Mouse (Mus musculus): Measurements from ENCODE around the gene Sparc. TPM values are rescaled to one million over a fixed set of nuclear protein-coding genes. Genes with fewer than 3 reads are reported as not detected.

Sparc gene
- polyA plus RNA-seq, 1 experiment: 427 TPM

DNA sequence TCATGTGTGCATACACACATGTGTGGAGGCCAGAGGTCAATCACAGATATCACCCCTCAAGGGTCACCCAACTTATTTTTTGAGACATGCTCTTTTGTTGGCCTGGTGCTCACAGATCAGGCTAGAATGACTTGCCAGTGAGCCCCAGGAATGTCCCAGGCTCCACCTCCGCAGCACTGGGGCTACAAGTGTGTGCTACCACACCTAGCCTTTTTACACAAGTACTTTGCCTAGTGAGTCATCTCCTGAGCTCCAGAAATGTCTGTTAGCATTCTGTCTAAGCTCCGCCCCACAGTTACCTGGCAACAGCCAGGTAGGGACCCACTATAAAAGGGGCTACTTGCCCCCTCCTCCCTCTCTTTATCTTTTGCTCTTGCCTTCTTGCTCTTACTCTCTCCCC lies 22.1 kb downstream of the Sparc start:
- no peaks in the 10 kb centered on the region for H3K4me1 ChIP-seq (ENCODE audit: control insufficient read depth, insufficient read depth, insufficient read length)
- no peak overlapping the region for H3K4me3 ChIP-seq (ENCODE audit: extremely low read depth, insufficient read depth, insufficient read length)
- WGBS: 91% methylated on average over 2 of the region's 2 CpGs
- TF ChIP-seq POLR2A (IDR thresholded peaks at IDR 0.05; ENCODE audit: low read depth, low read length) (no peak), CTCF (IDR thresholded peaks at IDR 0.05; ENCODE audit: extremely low read depth, insufficient read depth, insufficient read length, insufficient replicate concordance) (no peak)
- no peaks in the 10 kb centered on the region for H3K36me3 ChIP-seq (ENCODE audit: control insufficient read depth, insufficient read depth, low read length)
- no peak for DNase-seq (ENCODE audit: low read depth in 1 of 2, low spot score in 2 of 2)
- no peak overlapping the region for H3K27ac ChIP-seq (ENCODE audit: insufficient read depth, low read length)
- no peaks in the 10 kb centered on the region for H3K27me3 ChIP-seq (ENCODE audit: control insufficient read depth, insufficient read depth, low read length)

DNA sequence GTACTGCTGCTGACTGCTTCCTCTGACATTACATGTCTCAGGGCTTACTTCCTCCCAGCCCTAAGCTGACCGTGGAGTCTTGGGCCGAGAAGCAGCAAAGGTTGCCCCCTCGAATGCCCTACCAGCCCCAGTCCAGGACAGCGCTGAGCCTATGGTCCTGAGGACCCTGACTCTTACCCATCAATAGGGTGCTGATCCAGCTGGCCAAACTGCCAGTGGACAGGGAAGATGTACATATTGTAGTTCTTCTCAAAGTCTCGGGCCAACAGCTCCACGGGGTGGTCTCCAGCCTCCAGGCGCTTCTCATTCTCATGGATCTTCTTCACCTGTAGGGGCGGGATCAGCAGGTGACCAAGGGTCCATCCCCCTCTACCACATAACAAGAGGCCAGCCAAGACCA lies 24.6 kb downstream of the Sparc start:
- 84% methylated on average over 8 of the region's 8 CpGs for WGBS
- TF ChIP-seq POLR2A (IDR thresholded peaks at IDR 0.05; ENCODE audit: low read depth, low read length) (no peak), CTCF (IDR thresholded peaks at IDR 0.05; ENCODE audit: extremely low read depth, insufficient read depth, insufficient read length, insufficient replicate concordance) (no peak)
- no peak for DNase-seq (ENCODE audit: low read depth in 1 of 2, low spot score in 2 of 2)

DNA sequence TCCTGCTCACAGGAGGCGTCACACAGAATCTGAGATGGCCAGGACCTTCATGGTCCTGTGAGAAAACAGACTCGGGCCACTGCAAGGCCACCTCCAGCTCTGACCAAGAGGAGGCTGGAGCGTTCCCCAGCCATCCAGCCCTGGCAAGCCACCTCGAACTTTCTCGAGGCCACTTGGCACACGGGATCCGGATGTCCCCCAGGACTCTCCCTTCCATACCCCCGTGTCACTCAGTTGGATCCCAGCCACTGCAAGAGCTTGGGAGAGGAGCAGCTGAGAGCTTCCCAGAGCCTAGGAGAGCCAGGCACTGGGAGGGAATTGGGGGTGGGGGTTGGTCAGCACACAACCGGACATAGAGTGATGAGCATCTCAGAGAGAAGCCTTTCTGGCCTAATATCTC lies 25.5 kb downstream of the Sparc start:
- Histone ChIP-seq H3K27me3 (ENCODE audit: control insufficient read depth, insufficient read depth, low read length) (no peaks in the 10 kb centered on the region), H3K4me1 (ENCODE audit: control insufficient read depth, insufficient read depth, insufficient read length) (no peaks in the 10 kb centered on the region; the same call in 1 of the 2 replicates), H3K36me3 (ENCODE audit: control insufficient read depth, insufficient read depth, low read length) (no peaks in the 10 kb centered on the region), H3K4me3 (ENCODE audit: extremely low read depth, insufficient read depth, insufficient read length) (no peak overlapping the region), H3K27ac (ENCODE audit: insufficient read depth, low read length) (no peak overlapping the region)
- 87% methylated on average over 9 of the region's 9 CpGs for WGBS
- DNase-seq (ENCODE audit: low read depth in 1 of 2, low spot score in 2 of 2): no peak
- TF ChIP-seq CTCF (IDR thresholded peaks at IDR 0.05; ENCODE audit: extremely low read depth, insufficient read depth, insufficient read length, insufficient replicate concordance) (no peak), POLR2A (IDR thresholded peaks at IDR 0.05; ENCODE audit: low read depth, low read length) (no peak)

More for the DNA sequence above, 24.6 kb downstream of the Sparc start:
- Histone ChIP-seq H3K27me3 (ENCODE audit: control insufficient read depth, insufficient read depth, low read length) (no peaks in the 10 kb centered on the region), H3K4me3 (ENCODE audit: extremely low read depth, insufficient read depth, insufficient read length) (no peak overlapping the region), H3K36me3 (ENCODE audit: control insufficient read depth, insufficient read depth, low read length) (no peaks in the 10 kb centered on the region), H3K27ac (ENCODE audit: insufficient read depth, low read length) (no peak overlapping the region), H3K4me1 (ENCODE audit: control insufficient read depth, insufficient read depth, insufficient read length) (no peaks in the 10 kb centered on the region; the same call in 1 of the 2 replicates)

DNA sequence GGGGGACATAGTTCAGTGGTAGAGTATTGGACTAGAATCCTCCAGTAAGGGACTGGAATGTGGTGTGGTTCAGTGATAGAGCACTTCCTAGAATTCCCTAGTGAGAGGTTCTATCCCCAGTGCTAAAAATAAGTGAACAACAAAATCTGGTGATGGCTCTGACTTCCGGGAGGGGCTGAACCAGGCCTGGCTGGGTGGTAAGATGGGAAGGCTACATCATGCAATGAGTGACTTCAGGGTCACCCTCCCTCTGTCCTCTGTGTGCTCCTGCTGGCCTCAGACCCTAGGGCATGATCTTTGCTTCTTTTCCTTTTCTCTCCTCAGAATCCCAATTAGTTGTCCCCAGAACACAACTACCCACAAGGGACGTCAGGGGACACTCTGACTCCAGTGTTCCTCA lies 25.9 kb downstream of the Sparc start:
- TF ChIP-seq CTCF (IDR thresholded peaks at IDR 0.05; ENCODE audit: extremely low read depth, insufficient read depth, insufficient read length, insufficient replicate concordance) (no peak), POLR2A (IDR thresholded peaks at IDR 0.05; ENCODE audit: low read depth, low read length) (no peak)
- no peaks in the 10 kb centered on the region; the same call in 1 of the 2 replicates for H3K4me1 ChIP-seq (ENCODE audit: control insufficient read depth, insufficient read depth, insufficient read length)
- no peak overlapping the region for H3K4me3 ChIP-seq (ENCODE audit: extremely low read depth, insufficient read depth, insufficient read length)
- no peaks in the 10 kb centered on the region for H3K36me3 ChIP-seq (ENCODE audit: control insufficient read depth, insufficient read depth, low read length)
- 89% methylated on average over 2 of the region's 2 CpGs for WGBS
- DNase-seq (ENCODE audit: low read depth in 1 of 2, low spot score in 2 of 2): no peak
- H3K27me3 ChIP-seq (ENCODE audit: control insufficient read depth, insufficient read depth, low read length): no peaks in the 10 kb centered on the region
- no peak overlapping the region for H3K27ac ChIP-seq (ENCODE audit: insufficient read depth, low read length)

DNA sequence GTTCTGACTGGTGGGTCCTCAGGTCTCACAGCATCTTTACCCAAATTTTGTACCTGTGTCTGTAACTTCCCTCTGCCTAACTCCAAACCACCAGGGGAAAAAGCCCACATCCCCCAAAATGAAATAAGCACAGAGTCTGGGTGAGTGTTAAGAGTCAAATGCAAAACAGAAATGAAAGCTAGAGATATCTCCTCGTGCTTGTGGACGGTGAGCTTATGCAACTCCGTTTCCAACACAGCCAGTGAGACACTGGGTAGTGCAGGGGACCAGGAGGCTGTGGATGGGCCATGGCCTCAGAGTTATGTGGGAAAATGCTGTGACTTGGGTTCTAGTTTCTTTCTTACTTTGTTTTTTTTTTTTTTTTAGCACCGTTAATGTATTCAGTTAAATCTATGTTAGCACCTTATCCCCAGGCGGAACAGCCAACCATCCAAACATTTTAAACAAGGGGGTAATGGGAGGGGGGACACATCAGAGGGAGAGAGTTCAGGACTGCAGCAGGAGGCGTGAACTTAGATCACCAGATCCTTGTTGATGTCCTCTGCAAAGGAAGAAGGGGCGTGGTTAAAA lies 27.8 kb downstream of the Sparc start:
- Histone ChIP-seq H3K4me1 (ENCODE audit: control insufficient read depth, insufficient read depth, insufficient read length) (no peaks in the 10 kb centered on the region; the same call in 1 of the 2 replicates), H3K4me3 (ENCODE audit: extremely low read depth, insufficient read depth, insufficient read length) (no peak overlapping the region), H3K27ac (ENCODE audit: insufficient read depth, low read length) (no peak overlapping the region), H3K36me3 (ENCODE audit: control insufficient read depth, insufficient read depth, low read length) (no peaks in the 10 kb centered on the region), H3K27me3 (ENCODE audit: control insufficient read depth, insufficient read depth, low read length) (no peaks in the 10 kb centered on the region)
- no peak for DNase-seq (ENCODE audit: low read depth in 1 of 2, low spot score in 2 of 2)
- WGBS: 51% methylated on average over 7 of the region's 7 CpGs
- TF ChIP-seq POLR2A (IDR thresholded peaks at IDR 0.05; ENCODE audit: low read depth, low read length) (no peak), CTCF (IDR thresholded peaks at IDR 0.05; ENCODE audit: extremely low read depth, insufficient read depth, insufficient read length, insufficient replicate concordance) (no peak)

DNA sequence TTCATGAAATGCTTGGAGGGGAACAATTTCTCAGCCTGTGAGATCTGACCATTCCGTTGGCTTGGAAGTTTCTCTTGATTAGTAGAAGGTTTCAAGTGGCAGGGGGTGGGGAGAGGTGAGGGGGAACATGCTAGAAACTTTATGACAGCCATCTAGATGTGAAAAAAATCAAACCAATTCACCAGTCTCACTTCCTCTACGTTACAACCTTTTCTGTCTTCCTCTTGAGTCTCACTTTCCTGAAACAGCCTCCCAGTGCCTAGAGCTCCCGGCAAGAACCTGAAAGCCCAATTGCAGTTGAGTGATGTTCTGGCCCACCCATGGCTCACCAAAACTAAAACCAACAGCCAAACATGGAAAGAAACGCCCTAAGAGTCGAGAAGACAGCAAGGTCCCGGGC lies 28.4 kb downstream of the Sparc start:
- Histone ChIP-seq H3K4me1 (ENCODE audit: control insufficient read depth, insufficient read depth, insufficient read length) (no peaks in the 10 kb centered on the region; the same call in 1 of the 2 replicates), H3K4me3 (ENCODE audit: extremely low read depth, insufficient read depth, insufficient read length) (no peak overlapping the region), H3K27ac (ENCODE audit: insufficient read depth, low read length) (no peak overlapping the region), H3K27me3 (ENCODE audit: control insufficient read depth, insufficient read depth, low read length) (no peaks in the 10 kb centered on the region), H3K36me3 (ENCODE audit: control insufficient read depth, insufficient read depth, low read length) (no peaks in the 10 kb centered on the region)
- DNase-seq (ENCODE audit: low read depth in 1 of 2, low spot score in 2 of 2): no peak
- WGBS: 23% methylated on average over 6 of the region's 6 CpGs
- TF ChIP-seq POLR2A (IDR thresholded peaks at IDR 0.05; ENCODE audit: low read depth, low read length) (no peak), CTCF (IDR thresholded peaks at IDR 0.05; ENCODE audit: extremely low read depth, insufficient read depth, insufficient read length, insufficient replicate concordance) (no peak)

DNA sequence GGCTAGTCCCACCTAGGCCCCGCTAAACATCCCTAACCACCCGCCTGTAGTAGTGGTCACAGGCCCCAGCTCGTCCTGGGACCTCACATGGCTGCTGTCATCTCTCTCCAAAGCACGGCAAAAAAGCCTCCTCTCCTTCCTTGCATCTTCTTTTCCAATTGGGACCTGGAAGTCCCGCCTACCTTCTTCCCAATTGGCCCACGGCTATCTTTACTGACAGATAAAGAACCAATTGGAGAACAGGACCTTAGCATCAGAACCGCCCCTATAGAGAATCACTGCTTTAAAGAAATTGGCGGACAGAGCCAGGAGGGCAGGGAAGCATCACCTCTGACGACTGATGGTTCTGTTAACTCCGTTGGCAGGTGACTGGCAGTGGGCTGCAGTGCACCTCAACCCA lies 30.5 kb downstream of the Sparc start:
- TF ChIP-seq CTCF (IDR thresholded peaks at IDR 0.05; ENCODE audit: extremely low read depth, insufficient read depth, insufficient read length, insufficient replicate concordance) (no peak), POLR2A (IDR thresholded peaks at IDR 0.05; ENCODE audit: low read depth, low read length) (no peak)
- Histone ChIP-seq H3K4me3 (ENCODE audit: extremely low read depth, insufficient read depth, insufficient read length) (no peak overlapping the region), H3K27ac (ENCODE audit: insufficient read depth, low read length) (no peak overlapping the region), H3K27me3 (ENCODE audit: control insufficient read depth, insufficient read depth, low read length) (no peaks in the 10 kb centered on the region; the same call in 1 of the 2 replicates), H3K4me1 (ENCODE audit: control insufficient read depth, insufficient read depth, insufficient read length) (no peaks in the 10 kb centered on the region; the same call in 1 of the 2 replicates), H3K36me3 (ENCODE audit: control insufficient read depth, insufficient read depth, low read length) (no peaks in the 10 kb centered on the region)
- 83% methylated on average over 10 of the region's 10 CpGs for WGBS
- DNase-seq (ENCODE audit: low read depth in 1 of 2, low spot score in 2 of 2): no peak
